Mouse (Mus musculus) right cerebral cortex, postnatal 36 days (tissue): ENCODE data around the gene Fbxo7.

ENCODE experiments used
- DNase-seq, 2 experiments: peaks; one replicate each; pipeline ENCODE4 v3.0.0; 2022; ENCODE audit warnings: low spot score in 2 of 2, mixed read lengths in 1 of 2

Fbxo7 gene

DNA sequence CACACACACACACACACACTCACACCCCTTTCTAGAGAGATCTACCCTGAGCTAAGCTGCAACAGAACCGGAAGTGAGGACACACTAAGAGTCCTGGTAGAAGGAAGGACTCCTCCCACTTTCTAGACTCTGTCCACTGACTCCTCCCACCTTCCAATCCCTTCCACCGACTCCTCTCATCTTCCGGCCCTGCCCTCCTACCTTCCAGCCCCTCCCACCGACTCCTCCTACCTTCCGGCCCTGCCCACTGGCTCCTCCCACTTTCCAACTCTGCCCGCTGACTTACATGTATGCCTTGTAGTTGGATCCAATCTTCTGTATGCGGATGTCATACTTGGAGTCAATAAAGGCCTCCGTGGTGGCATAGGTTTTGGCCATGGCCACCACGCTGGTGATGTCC is 58.1 kb downstream of the Fbxo7 start:
- DNase-seq, result no peak

GRCm38 (mm10) chr10:86091919-86092318 is 70.1 kb downstream of the Fbxo7 start:
- DNase-seq, result no peak

DNA sequence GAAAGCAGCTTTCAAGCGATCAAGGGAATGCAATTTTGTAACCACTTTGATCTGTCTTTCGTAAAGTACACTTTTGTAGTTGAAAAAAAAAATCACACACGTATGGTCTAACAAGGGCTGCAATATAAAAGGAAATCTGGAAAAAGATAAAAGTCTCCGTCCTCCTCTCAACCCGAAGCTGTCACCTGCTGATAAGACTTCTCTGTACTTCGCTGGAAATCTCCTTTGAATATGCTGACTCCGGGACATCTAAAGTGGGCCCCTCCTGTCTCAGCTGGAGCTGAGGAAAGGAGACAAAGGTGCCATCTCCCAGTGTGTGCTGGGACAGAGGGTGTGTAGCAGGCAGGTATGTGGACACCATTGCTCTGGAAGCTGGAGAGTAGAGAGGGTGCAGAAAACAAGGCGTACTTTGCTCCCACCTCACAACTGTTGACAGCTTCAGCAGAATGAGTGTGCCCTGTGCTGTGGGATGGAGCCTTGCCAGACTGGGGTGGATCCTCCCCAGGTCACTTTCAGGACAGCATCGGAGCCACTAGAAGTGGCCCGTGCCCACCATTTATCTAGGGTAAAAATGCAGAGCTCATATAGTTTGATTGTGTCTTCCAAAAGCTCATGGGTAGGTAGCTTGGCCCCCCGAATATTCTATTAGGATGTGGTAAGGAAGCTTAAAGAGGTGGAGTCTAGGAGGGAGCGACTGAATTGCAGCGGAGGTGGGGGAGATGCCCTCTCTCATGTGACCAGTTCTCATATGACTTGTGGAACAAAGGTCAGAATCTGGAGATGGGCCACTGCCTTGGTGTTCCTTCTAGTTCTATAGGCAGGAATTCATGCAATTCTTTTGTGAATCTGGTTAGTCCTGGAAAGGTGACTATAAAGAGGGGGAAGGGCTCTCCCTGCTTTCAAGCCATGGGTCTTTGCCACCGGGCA is 71.6 kb downstream of the Fbxo7 start:
- no peak for DNase-seq

- DNase-seq, result no peak
These were observed 76.6 kb downstream of the Fbxo7 start for GRCm38 (mm10) chr10:86098363-86098762.

DNA sequence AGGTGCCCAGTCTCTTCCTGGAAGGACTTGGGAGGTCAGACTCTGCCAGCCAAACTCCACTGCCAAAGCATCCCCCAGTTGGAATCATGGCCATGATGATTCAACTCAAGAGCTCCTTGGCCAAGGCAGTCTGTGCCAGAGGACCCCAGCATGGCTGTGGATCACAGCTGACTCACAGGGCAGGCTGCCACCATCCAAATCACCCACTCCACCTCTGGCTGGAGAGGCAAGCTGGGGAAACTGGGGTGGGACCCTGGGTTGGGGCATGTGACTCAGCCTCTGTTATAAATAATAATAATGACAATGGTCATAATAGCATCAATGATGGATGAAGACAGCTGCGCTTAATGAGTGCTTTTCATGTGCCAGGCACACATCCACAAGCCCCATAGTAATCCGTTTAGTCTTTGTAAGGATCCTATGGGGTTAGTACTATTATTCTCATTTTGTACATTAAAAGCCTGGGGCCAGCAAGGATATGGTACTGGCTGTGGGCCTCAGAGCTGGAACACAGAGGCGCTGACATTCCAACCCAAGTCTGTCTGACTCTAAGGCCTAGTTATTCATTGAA is 78.6 kb downstream of the Fbxo7 start:
- no peak for DNase-seq
